Mouse (Mus musculus) lung, adult 2 months (tissue): ENCODE measurements around the gene Gstt1.

ENCODE experiments used
- CTCF ChIP-seq: fragments of 200-500 bp; IDR thresholded peaks from 2 replicates; pipeline ENCODE4 v1.5.1; 2011; ENCODE audit warnings: mild to moderate bottlenecking, low read length, control low read depth; ENCODE audit not compliant: insufficient read depth
- POLR2A ChIP-seq: fragments of 200-500 bp; IDR thresholded peaks from 2 replicates; pipeline ENCODE4 v1.6.1; 2011; ENCODE audit warnings: low read depth, mild to moderate bottlenecking, control low read depth, low read length, borderline replicate concordance; ENCODE audit errors: extremely low read depth

DNA sequence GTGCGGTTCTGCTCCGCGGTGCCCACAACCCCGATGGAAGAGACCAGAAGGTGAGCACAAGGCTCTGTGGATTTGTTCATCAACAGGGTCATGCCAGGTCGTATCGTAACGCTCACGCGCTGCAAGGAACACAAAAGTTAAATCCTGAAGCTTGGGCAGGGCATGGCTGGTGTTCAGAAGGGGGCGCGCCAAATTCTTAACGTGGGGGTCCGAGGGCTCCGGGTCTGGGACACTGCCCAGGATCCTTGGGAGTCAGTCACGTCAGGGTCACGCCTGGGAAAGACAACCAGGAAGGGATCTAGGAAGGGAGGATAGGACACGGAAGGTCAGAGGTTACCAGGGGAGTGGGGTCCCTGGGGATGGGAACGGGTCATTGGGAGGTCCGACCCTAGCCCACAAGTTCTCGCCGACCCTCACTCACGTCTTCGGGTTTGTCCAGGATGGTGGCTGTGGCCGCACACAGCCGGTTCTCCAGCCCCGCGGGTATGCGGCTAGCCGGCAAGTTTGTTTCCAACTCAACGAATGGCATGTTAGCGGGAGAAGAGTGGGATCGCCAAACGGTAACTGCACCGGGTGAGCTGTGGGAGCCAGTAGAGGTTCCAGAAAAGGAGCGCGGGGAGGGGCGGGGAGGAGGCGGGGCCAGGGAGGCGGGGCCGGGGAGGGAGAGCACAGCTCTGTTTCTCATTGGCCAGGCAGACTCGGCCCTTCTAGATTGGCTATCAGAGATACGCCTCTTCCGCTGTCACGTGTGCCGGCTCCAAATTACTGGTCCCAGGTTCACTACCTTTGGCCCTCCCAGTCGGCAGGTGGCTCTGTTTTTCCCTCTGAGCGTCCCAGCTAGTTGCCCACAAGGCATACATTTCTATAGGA lies 25.4 kb downstream of the Gstt1 start, which contains the start of gene Ddt:
- TF ChIP-seq CTCF (peak; percentile 27; the same call in 1 of the 2 replicates), POLR2A (peak; percentile 85; the same call in 1 of the 2 replicates)
